Mouse (Mus musculus): ENCODE measurements at regions not wholly inside any gene's neighbourhood (a gene's known extent, or its start where the extent isn't known, plus 50 kb on each side); places are given as distances from the start of the nearest gene placed in this dataset.

DNA sequence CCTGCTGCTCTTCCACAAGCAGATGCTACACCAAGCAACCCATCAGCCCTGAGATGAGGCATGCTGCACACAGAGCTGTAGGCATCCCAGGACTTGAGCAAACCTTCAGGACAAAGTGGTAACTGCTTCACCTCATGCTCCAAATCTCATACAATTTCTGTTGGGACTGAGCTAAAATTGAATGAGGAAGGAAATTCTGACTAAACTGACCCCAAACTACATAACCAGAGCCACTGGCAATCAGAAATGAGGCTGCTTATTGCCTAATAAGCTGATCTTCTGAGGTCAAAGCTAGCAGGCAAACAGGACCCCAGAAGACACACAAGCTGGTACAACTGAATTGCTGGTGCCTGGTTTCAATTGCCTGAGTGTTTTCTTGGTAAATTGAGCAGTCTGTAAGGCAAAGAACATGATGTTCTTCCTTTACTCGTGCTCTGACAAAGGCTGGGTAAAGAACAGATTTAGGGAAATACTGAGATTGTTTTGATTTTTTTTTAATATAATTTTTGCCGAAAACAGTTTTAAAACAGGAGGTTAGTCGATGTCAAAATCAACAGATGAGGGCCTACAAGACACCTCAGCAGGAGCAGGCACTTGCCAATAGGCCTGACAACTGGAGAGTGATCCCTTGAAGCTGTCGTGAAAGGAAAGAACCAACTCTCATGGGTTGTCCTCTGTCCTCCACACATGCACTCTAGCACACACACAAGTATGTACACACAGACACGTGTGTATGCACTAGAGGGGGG lies 101.3 kb upstream of the Paip1 start:
- Histone ChIP-seq H3K4me3 (ENCODE audit: low read depth, low read length) (no peak overlapping the region), H3K4me1 (ENCODE audit: insufficient read depth) (no peaks in the 10 kb centered on the region; the same call in 1 of the 2 replicates), H3K4me2 (no peak overlapping the region), H3K9me3 (ENCODE audit: low read depth, low read length) (no peaks in the 10 kb centered on the region), H3K27ac (ENCODE audit: low read depth) (no peak overlapping the region), H3K27me3 (ENCODE audit: insufficient read depth, low read length) (no peaks in the 10 kb centered on the region), H3K36me3 (ENCODE audit: insufficient read depth) (no peaks in the 10 kb centered on the region), H3K9ac (no peak overlapping the region)
- ATAC-seq (ENCODE audit: insufficient read depth) (no peak), DNase-seq (no peak)
- no peak for TF ChIP-seq CTCF (IDR thresholded peaks at IDR 0.05; ENCODE audit: low read depth)
- 76% methylated on average over 5 of the region's 5 CpGs for WGBS

DNA sequence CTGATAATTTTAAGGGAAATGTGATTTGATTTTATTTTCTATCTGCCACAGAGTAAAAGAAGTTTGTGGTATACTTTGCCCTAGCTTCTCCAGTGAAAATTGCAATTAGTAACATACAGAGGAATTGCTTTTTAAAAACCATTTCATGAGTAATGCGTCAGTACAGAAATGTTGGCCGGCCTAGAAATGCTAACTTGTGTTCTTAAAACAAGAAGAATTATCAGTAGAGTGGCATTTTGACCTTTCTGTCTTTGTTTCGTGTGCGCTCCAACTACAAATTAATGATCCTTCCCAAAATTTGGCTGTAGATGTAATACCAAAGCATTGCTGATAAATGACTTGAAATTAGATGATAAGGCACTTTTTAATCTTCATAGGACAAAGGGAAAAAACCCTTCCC lies 99.7 kb upstream of the Paip1 start:
- Histone ChIP-seq H3K27ac (ENCODE audit: low read depth) (no peak overlapping the region), H3K36me3 (ENCODE audit: insufficient read depth) (no peaks in the 10 kb centered on the region), H3K27me3 (ENCODE audit: insufficient read depth, low read length) (no peaks in the 10 kb centered on the region), H3K9ac (no peak overlapping the region), H3K9me3 (ENCODE audit: low read depth, low read length) (no peaks in the 10 kb centered on the region), H3K4me1 (ENCODE audit: insufficient read depth) (no peaks in the 10 kb centered on the region; the same call in 1 of the 2 replicates), H3K4me2 (no peak overlapping the region), H3K4me3 (ENCODE audit: low read depth, low read length) (no peak overlapping the region)
- no peak for TF ChIP-seq CTCF (IDR thresholded peaks at IDR 0.05; ENCODE audit: low read depth)
- DNase-seq (peak; percentile 70), ATAC-seq (ENCODE audit: insufficient read depth) (no peak)
- 53% methylated on average over 4 of the region's 4 CpGs for WGBS

DNA sequence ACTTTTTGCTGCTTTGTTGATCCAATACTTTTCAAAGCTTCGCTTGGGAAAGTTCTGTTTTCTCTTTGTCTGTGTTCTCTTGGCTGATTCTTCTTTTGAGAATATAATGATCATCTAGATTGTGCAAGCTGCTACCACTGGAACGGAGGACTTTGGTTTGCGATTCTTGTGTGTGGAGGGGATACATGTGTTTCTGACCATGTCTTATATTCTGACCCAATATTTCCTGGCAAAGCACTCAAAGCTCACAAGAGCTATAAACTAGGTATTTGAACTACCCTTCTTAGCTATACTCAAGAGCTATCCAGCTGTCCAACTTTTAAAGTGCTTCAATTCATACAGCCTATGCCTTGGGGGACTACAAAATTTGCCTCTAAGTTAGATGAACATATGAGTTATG lies 96.6 kb upstream of the Paip1 start:
- ATAC-seq (ENCODE audit: insufficient read depth) (no peak), DNase-seq (no peak)
- no peak overlapping the region for H3K27ac ChIP-seq (ENCODE audit: low read depth)
- H3K4me1 ChIP-seq (ENCODE audit: insufficient read depth): no peaks in the 10 kb centered on the region; the same call in 1 of the 2 replicates
- H3K9ac ChIP-seq: no peak overlapping the region
- no peak for TF ChIP-seq CTCF (IDR thresholded peaks at IDR 0.05; ENCODE audit: low read depth)
- 88% methylated on average over 3 of the region's 3 CpGs for WGBS
- peaks cover 15% of the 10 kb centered on the region for H3K36me3 ChIP-seq (ENCODE audit: insufficient read depth)
- H3K4me2 ChIP-seq: no peak overlapping the region
- H3K4me3 ChIP-seq (ENCODE audit: low read depth, low read length): no peak overlapping the region
- no peaks in the 10 kb centered on the region for H3K9me3 ChIP-seq (ENCODE audit: low read depth, low read length)
- no peaks in the 10 kb centered on the region for H3K27me3 ChIP-seq (ENCODE audit: insufficient read depth, low read length)

DNA sequence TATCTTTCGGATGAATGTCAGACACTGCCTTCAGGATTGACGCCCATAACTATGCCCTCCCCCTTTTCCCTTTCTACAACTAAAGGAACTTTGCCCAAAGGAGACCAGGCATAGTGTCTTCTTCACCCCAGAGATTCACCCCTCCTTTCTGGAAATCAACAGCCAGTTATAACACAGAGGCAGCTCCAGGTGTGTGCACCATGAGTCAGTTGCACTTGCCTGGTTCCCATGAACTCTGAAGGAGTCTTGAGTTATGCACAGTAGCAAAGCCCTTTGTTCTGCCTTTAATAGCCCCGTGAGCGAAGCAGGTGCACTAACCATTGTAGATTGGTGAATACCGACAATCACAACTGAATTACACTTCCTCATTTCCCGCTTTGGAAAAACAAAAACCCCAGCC lies 94.5 kb upstream of the Paip1 start:
- H3K36me3 ChIP-seq (ENCODE audit: insufficient read depth): peaks cover 18% of the 10 kb centered on the region
- no peaks in the 10 kb centered on the region; the same call in 1 of the 2 replicates for H3K4me1 ChIP-seq (ENCODE audit: insufficient read depth)
- no peak for DNase-seq
- no peak overlapping the region for H3K9ac ChIP-seq
- H3K4me2 ChIP-seq: no peak overlapping the region
- H3K27ac ChIP-seq (ENCODE audit: low read depth): no peak overlapping the region
- no peak overlapping the region for H3K4me3 ChIP-seq (ENCODE audit: low read depth, low read length)
- H3K27me3 ChIP-seq (ENCODE audit: insufficient read depth, low read length): no peaks in the 10 kb centered on the region
- H3K9me3 ChIP-seq (ENCODE audit: low read depth, low read length): no peaks in the 10 kb centered on the region
- 86% methylated on average over 6 of the region's 6 CpGs for WGBS
- TF ChIP-seq CTCF (IDR thresholded peaks at IDR 0.05; ENCODE audit: low read depth): no peak
- no peak for ATAC-seq (ENCODE audit: insufficient read depth)

DNA sequence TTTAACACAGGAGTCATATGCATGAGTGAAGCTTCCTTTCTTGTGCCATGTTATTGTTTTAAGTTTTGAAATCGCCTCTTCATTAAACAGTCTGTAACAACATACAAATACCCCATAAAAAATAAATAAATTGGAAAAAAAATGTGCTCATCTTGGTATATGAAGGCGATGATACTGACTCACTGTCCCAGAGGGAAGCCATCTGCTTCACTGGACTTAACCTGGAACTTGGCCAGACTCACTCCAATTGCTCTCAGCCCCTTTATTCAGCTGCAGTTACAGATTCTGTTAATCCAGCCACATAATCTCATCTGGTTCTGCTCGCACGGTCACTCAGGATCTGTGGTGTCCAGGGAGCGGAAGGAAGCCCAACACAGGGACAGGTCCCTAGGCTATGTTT lies 90.5 kb upstream of the Paip1 start:
- H3K9ac ChIP-seq: no peak overlapping the region
- H3K27me3 ChIP-seq (ENCODE audit: insufficient read depth, low read length): no peaks in the 10 kb centered on the region
- DNase-seq (peak; percentile 88), ATAC-seq (ENCODE audit: insufficient read depth) (peak; percentile 80)
- 67% methylated on average over 5 of the region's 5 CpGs for WGBS
- no peak overlapping the region for H3K4me3 ChIP-seq (ENCODE audit: low read depth, low read length)
- no peaks in the 10 kb centered on the region for H3K9me3 ChIP-seq (ENCODE audit: low read depth, low read length)
- peaks cover 18% of the 10 kb centered on the region for H3K36me3 ChIP-seq (ENCODE audit: insufficient read depth)
- H3K4me1 ChIP-seq (ENCODE audit: insufficient read depth): no peaks in the 10 kb centered on the region
- no peak overlapping the region for H3K4me2 ChIP-seq
- H3K27ac ChIP-seq (ENCODE audit: low read depth): peak overlapping the region; percentile 69
- no peak for TF ChIP-seq CTCF (IDR thresholded peaks at IDR 0.05; ENCODE audit: low read depth)

DNA sequence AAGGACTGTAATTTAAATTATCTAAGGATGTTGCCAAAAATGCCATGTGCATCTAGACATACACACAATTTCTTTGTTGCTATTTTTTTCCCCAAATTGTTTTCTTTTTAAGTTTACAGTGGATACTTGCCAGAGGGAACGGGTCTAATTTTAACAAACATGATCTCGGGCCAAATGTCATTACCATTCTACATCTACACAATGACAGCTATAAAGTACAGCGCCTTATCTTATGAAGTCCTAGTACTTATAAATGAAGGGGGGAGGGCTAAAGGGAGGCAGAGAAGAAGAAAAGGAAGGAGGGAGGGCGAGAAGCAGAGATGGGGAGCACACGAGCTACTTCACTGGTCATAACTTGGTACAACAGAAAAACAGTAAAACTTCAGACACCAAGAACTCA lies 89.4 kb upstream of the Paip1 start:
- ATAC-seq (ENCODE audit: insufficient read depth) (peak; percentile 81), DNase-seq (peak; percentile 90)
- Histone ChIP-seq H3K9ac (no peak overlapping the region), H3K27me3 (ENCODE audit: insufficient read depth, low read length) (no peaks in the 10 kb centered on the region), H3K9me3 (ENCODE audit: low read depth, low read length) (no peaks in the 10 kb centered on the region), H3K27ac (ENCODE audit: low read depth) (peak overlapping the region; percentile 71; the same call in 1 of the 2 replicates), H3K4me3 (ENCODE audit: low read depth, low read length) (no peak overlapping the region), H3K36me3 (ENCODE audit: insufficient read depth) (peaks cover 18% of the 10 kb centered on the region), H3K4me1 (ENCODE audit: insufficient read depth) (no peaks in the 10 kb centered on the region), H3K4me2 (no peak overlapping the region)
- TF ChIP-seq CTCF (IDR thresholded peaks at IDR 0.05; ENCODE audit: low read depth): no peak
- WGBS: 41% methylated on average over 5 of the region's 5 CpGs

DNA sequence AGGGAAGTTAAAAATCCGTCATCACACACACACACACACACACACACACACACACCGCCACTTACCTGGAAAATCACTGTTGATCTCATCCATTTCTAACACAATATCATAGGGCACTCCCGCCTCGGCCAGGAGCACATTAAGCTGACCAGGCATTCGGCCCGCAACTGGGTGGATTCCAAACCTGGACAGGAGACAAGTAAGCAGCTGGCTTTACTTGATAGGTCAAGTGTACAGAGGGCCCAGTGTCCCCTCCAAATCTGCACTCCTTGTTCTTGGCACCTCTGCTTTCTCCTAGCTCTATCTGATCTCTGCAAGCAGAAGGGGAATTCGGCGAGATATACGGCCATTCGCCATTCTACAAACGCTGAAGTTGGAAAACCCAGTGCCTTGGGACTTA lies 88.6 kb upstream of the Paip1 start:
- Histone ChIP-seq H3K4me3 (ENCODE audit: low read depth, low read length) (no peak overlapping the region), H3K27me3 (ENCODE audit: insufficient read depth, low read length) (no peaks in the 10 kb centered on the region), H3K9me3 (ENCODE audit: low read depth, low read length) (no peaks in the 10 kb centered on the region), H3K4me2 (no peak overlapping the region), H3K9ac (no peak overlapping the region), H3K4me1 (ENCODE audit: insufficient read depth) (no peaks in the 10 kb centered on the region), H3K27ac (ENCODE audit: low read depth) (peak overlapping the region; percentile 71; the same call in 1 of the 2 replicates), H3K36me3 (ENCODE audit: insufficient read depth) (peaks cover 17% of the 10 kb centered on the region)
- WGBS: 80% methylated on average over 11 of the region's 11 CpGs
- TF ChIP-seq CTCF (IDR thresholded peaks at IDR 0.05; ENCODE audit: low read depth): no peak
- ATAC-seq (ENCODE audit: insufficient read depth) (no peak), DNase-seq (no peak)

Data from lung, embryonic 14.5 days (tissue).